Mouse (Mus musculus) lung, adult 2 months (tissue): ENCODE measurements around the gene Trappc10.

Experiments used
- CTCF ChIP-seq: fragments of 200-500 bp; IDR thresholded peaks from 2 replicates; pipeline ENCODE4 v1.5.1; 2011; ENCODE audit warnings: mild to moderate bottlenecking, low read length, control low read depth; ENCODE audit not compliant: insufficient read depth
- POLR2A ChIP-seq: fragments of 200-500 bp; IDR thresholded peaks from 2 replicates; pipeline ENCODE4 v1.6.1; 2011; ENCODE audit warnings: low read depth, mild to moderate bottlenecking, control low read depth, low read length, borderline replicate concordance; ENCODE audit errors: extremely low read depth

- TF ChIP-seq POLR2A (no peak), CTCF (no peak)
These were observed 72.9 kb downstream of the Trappc10 start for GRCm38 (mm10) chr10:78171581-78171980.
